Mouse (Mus musculus) intestine, embryonic 14.5 days (tissue): ENCODE results near the gene Cd4. TPM values are rescaled to one million over a fixed set of nuclear protein-coding genes. Genes with fewer than 3 reads are reported as not detected.

Experiments
- ATAC-seq: fragments of 200-750 bp; cut with Nextera tagmentation; replicated peaks from 2 replicates; pipeline ENCODE4 v1.8.0; 2017; ENCODE audit warnings: low read depth, moderate number of reproducible peaks, moderate TSS enrichment, moderate library complexity; ENCODE audit not compliant: low FRiP score, low TSS enrichment
- DNase-seq: peaks from one replicate; pipeline ENCODE4 v3.0.0-alpha.2; 2018; ENCODE audit warnings: low spot score
- H3K27ac ChIP-seq: fragments of 300-500 bp; sonication (generic); 2 replicates; pipeline ENCODE4 v1.5.1; 2014; ENCODE audit warnings: low read depth, mild to moderate bottlenecking, control low read depth
- H3K27me3 ChIP-seq: fragments of 300-500 bp; sonication (generic); replicated peaks from 2 replicates; pipeline ENCODE4 v1.6.1; 2014; ENCODE audit warnings: low read length, control low read depth; ENCODE audit not compliant: control insufficient read depth, insufficient read depth
- H3K36me3 ChIP-seq: fragments of 300-500 bp; sonication (generic); 2 replicates; pipeline ENCODE4 v1.6.1; 2014; ENCODE audit warnings: low read length, control low read depth; ENCODE audit not compliant: control insufficient read depth, insufficient read depth
- H3K4me1 ChIP-seq: fragments of 300-500 bp; sonication (generic); replicated peaks from 2 replicates; pipeline ENCODE4 v1.6.1; 2014; ENCODE audit warnings: low read length, control low read depth, mixed read lengths; ENCODE audit not compliant: control insufficient read depth, insufficient read depth
- H3K4me2 ChIP-seq: fragments of 300-500 bp; sonication (generic); 2 replicates; pipeline ENCODE4 v1.6.1; 2014; ENCODE audit warnings: low read length
- H3K4me3 ChIP-seq: fragments of 300-500 bp; sonication (generic); 2 replicates; pipeline ENCODE4 v1.5.1; 2014; ENCODE audit warnings: low read depth, low read length, control low read depth, mixed read lengths
- H3K9ac ChIP-seq: fragments of 300-500 bp; sonication (generic); 2 replicates; pipeline ENCODE4 v1.6.1; 2014; ENCODE audit warnings: mild to moderate bottlenecking, low read length
- H3K9me3 ChIP-seq: fragments of 300-500 bp; sonication (generic); 2 replicates; pipeline ENCODE4 v1.6.1; 2016; ENCODE audit warnings: low read length, control low read depth; ENCODE audit not compliant: control insufficient read depth
- WGBS: fragments of 180-500 bp; shearing (Covaris S2); extraction: QIAGEN DNeasy Blood & Tissue Kit; methylation state at CpG from one replicate; pipeline ENCODE4 v1.1.7; 2014; 5-methylcytosine and 5-hydroxymethylcytosine counted together
- polyA plus RNA-seq: library from polyadenylated mRNA; unstranded; fragments of >200 nt; fragmentation: Nextera tagmentation; extraction: Ambion mirVana; gene quantifications from 2 replicates; pipeline ENCODE4 v1.2.1, GENCODE M21; 2014

The Cd4 gene
- polyA plus RNA-seq, 1 experiment from 2014 or later = 0.37 TPM

GRCm38 (mm10) chr6:124856916-124857839 lies 30.8 kb downstream of the Cd4 start, which contains the start of gene P3h3:
TSS of gene P3h3 (minus strand) at chr6:124857752.
- Histone ChIP-seq H3K9me3 (no peaks in the 10 kb centered on the region), H3K36me3 (peaks cover 16% of the 10 kb centered on the region), H3K4me1 (peaks cover 16% of the 10 kb centered on the region), H3K27me3 (no peaks in the 10 kb centered on the region), H3K27ac (peak within 1 kb of the TSS; percentile 91), H3K4me2 (peak within 1 kb of the TSS; percentile 54), H3K4me3 (peak within 1 kb of the TSS; percentile 60), H3K9ac (peak within 1 kb of the TSS; percentile 83)
- ATAC-seq (peak; percentile 83), DNase-seq (peak; percentile 90)
- WGBS = under 1% methylated on average over 85 of the region's 86 CpGs

GRCm38 (mm10) chr6:124856321-124856720 lies 31.7 kb downstream of the Cd4 start:
- Histone ChIP-seq H3K36me3 (peaks cover 20% of the 10 kb centered on the region), H3K4me2 (peak overlapping the region; percentile 54), H3K4me1 (peaks cover 15% of the 10 kb centered on the region), H3K4me3 (peak overlapping the region; percentile 60), H3K9me3 (no peaks in the 10 kb centered on the region), H3K9ac (peak overlapping the region; percentile 83), H3K27ac (peak overlapping the region; percentile 91), H3K27me3 (no peaks in the 10 kb centered on the region)
- 8% methylated on average over 14 of the region's 14 CpGs for WGBS
- DNase-seq (no peak), ATAC-seq (no peak; the same call in 1 of the 2 replicates)

DNA sequence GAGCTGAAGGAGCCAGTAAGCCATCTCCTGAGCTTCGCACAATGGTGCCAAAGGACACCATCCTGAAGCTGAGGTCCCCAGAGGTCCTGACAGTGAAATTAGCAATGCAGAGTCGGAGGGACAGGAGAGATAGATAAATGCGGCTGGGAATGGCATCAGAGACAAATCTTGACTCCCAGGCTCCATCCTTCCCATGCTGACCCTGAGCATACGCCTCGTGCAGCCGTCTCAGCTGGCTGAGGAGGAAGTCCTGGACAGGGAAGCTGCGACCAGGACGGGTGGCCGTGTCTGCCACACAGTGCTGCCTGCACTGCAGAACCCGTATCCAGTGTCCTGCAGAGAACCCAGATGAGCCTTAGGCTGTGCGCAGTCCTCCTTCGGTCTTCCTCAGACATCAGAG lies 33.4 kb downstream of the Cd4 start:
- no peaks in the 10 kb centered on the region for H3K9me3 ChIP-seq
- no peak overlapping the region for H3K4me2 ChIP-seq
- WGBS = 71% methylated on average over 12 of the region's 12 CpGs
- H3K36me3 ChIP-seq = peaks cover 20% of the 10 kb centered on the region
- DNase-seq (no peak), ATAC-seq (no peak)
- H3K27me3 ChIP-seq = no peaks in the 10 kb centered on the region
- H3K9ac ChIP-seq = no peak overlapping the region
- no peak overlapping the region for H3K27ac ChIP-seq
- H3K4me1 ChIP-seq = peaks cover 11% of the 10 kb centered on the region
- H3K4me3 ChIP-seq = no peak overlapping the region

DNA sequence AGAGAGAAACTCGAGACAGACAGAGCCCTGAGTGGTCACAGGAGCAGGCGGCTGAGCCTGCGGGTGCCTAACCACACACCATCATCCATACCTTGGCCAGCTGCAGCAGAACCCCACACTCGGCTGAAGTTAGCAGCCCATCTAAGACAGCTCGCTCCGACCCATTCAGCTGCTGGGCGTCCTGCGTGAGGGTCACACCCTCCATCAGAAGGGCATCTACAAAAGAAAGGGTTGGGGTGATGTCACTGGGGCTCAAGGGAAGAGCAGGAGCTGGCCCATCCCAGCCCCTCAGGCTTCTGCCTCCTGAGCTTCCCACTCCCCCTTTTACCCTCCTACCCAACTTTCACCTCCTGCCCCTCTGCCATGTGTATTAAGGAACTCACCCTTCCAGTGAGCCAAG lies 37.5 kb downstream of the Cd4 start:
- H3K27ac ChIP-seq = no peak overlapping the region

GRCm38 (mm10) chr6:124847305-124847704 lies 40.7 kb downstream of the Cd4 start:
- Histone ChIP-seq H3K9ac (no peak overlapping the region), H3K4me1 (0 out of 2 replicates have a peak, but pooled peaks cover 5% of the 10 kb centered on the region), H3K4me2 (no peak overlapping the region), H3K4me3 (no peak overlapping the region), H3K27me3 (no peaks in the 10 kb centered on the region), H3K9me3 (no peaks in the 10 kb centered on the region), H3K27ac (no peak overlapping the region), H3K36me3 (peaks cover 29% of the 10 kb centered on the region)
- WGBS = 10% methylated on average over 9 of the region's 9 CpGs
- peak; percentile 45 for ATAC-seq
- DNase-seq = peak; percentile 100

More for the DNA sequence above, 37.5 kb downstream of the Cd4 start:
- no peak overlapping the region for H3K4me2 ChIP-seq
- DNase-seq (no peak), ATAC-seq (no peak)
- no peaks in the 10 kb centered on the region for H3K27me3 ChIP-seq
- H3K4me1 ChIP-seq = 0 out of 2 replicates have a peak, but pooled peaks cover 5% of the 10 kb centered on the region
- no peaks in the 10 kb centered on the region for H3K9me3 ChIP-seq
- peaks cover 27% of the 10 kb centered on the region for H3K36me3 ChIP-seq
- WGBS = 52% methylated on average over 8 of the region's 8 CpGs
- H3K9ac ChIP-seq = no peak overlapping the region
- H3K4me3 ChIP-seq = no peak overlapping the region

- Histone ChIP-seq H3K36me3 (peaks cover 17% of the 10 kb centered on the region), H3K4me2 (0 out of 2 replicates have a peak within 1 kb of the TSS, but pooled peaks have one; percentile 7), H3K9ac (peak within 1 kb of the TSS; percentile 16; the same call in 1 of the 2 replicates), H3K27ac (no peak within 1 kb of the TSS), H3K4me3 (no peak within 1 kb of the TSS), H3K4me1 (peaks cover 7% of the 10 kb centered on the region), H3K27me3 (no peaks in the 10 kb centered on the region), H3K9me3 (no peaks in the 10 kb centered on the region)
- DNase-seq (no peak), ATAC-seq (0 out of 2 replicates have a peak, but pooled peaks have one; percentile 16)
- WGBS = 33% methylated on average over 15 of the region's 15 CpGs
These were observed 47.5 kb downstream of the Cd4 start, which contains the start of gene Gnb3 for GRCm38 (mm10) chr6:124840241-124841167. TSS of gene Gnb3 (minus strand) at chr6:124840275.

DNA sequence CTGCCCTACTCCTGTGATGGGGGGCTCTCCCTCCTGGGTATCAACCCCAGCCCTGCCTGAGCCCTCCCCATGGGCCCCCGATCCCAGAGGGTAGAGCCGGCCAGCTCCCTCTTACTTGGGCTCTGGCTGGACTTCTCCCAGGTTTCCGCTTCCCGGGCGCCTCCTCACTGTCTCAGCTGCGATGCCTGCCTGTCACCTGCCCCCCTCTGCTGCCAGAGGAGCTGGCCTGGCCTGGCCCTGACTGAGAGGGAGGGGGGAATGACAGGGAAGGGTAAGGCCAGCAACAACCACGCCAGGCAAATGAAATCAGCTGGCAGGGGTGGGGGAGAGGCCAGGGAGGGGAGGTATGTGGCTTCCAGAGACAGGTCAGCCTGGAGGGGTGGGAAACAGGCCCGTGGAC lies 48.2 kb downstream of the Cd4 start:
- DNase-seq = no peak
- no peak overlapping the region for H3K27ac ChIP-seq

DNA sequence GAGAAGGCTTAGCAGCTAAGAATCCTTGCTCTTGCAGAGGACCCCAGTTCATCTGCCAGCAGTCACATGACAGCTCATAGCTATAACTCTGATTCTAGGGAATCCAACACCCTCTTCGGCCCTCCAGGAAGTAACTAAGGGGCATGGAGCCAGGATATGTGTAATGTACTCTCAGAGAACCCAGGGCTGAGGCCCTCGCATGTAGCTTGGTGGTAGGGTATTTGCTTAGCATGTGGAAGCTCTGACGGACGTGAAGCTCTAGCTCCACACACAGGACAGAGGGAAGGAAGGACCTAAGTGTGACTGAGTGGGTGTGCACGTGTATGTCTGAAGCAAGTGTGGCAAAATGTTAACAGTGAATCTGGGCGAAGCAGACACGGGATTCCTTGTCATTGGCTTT lies 51.6 kb downstream of the Cd4 start:
- WGBS = 75% methylated on average over 7 of the region's 7 CpGs
- H3K36me3 ChIP-seq = peaks cover 35% of the 10 kb centered on the region

More for the DNA sequence above, 48.2 kb downstream of the Cd4 start:
- Histone ChIP-seq H3K9ac (peak overlapping the region; percentile 16; the same call in 1 of the 2 replicates), H3K9me3 (no peaks in the 10 kb centered on the region), H3K4me1 (peaks cover 7% of the 10 kb centered on the region), H3K36me3 (peaks cover 17% of the 10 kb centered on the region), H3K4me2 (0 out of 2 replicates have a peak overlapping the region, but pooled peaks have one; percentile 7), H3K4me3 (no peak overlapping the region), H3K27me3 (no peaks in the 10 kb centered on the region)
- peak; percentile 34 for ATAC-seq
- WGBS = 8% methylated on average over 8 of the region's 8 CpGs

More for the DNA sequence above, 51.6 kb downstream of the Cd4 start:
- Histone ChIP-seq H3K27ac (no peak overlapping the region), H3K9ac (no peak overlapping the region), H3K9me3 (no peaks in the 10 kb centered on the region), H3K4me1 (peaks cover 7% of the 10 kb centered on the region), H3K27me3 (no peaks in the 10 kb centered on the region), H3K4me2 (no peak overlapping the region), H3K4me3 (no peak overlapping the region)
- DNase-seq (no peak), ATAC-seq (no peak)
